Mouse (Mus musculus): ENCODE data around the gene Umps. TPM values are rescaled to one million over a fixed set of nuclear protein-coding genes. Genes with fewer than 3 reads are reported as not detected.

The Umps gene
- polyA plus RNA-seq (2017; shearing (Covaris generic)) = 29.7 TPM

GRCm38 (mm10) chr16:33966538-33967282 is at the start of gene Umps:
TSS of gene Umps (minus strand) at chr16:33967038.

Other genes starting within 250 kb of the Umps start
- gene Muc13, start 173.0 kb downstream of the Umps start, polyA plus RNA-seq (2017; shearing (Covaris generic)) = not detected
- 1.2 TPM for gene Itgb5, start 137.4 kb downstream of the Umps start, polyA plus RNA-seq (2017; shearing (Covaris generic))